Mouse (Mus musculus) liver, embryonic 11.5 days (tissue): ENCODE measurements around the gene Ppp5c. TPM values are rescaled to one million over a fixed set of nuclear protein-coding genes. Genes with fewer than 3 reads are reported as not detected.

ENCODE experiments used
- ATAC-seq: fragments of 200-750 bp; cut with Nextera tagmentation; replicated peaks from 2 replicates; pipeline ENCODE4 v1.8.0; 2017; ENCODE audit warnings: moderate number of reproducible peaks, mild to moderate bottlenecking, moderate TSS enrichment, moderate library complexity; ENCODE audit not compliant: low FRiP score
- DNase-seq: peaks from one replicate; pipeline ENCODE4 v3.0.0-alpha.2; 2017; ENCODE audit warnings: low spot score
- H3K27ac ChIP-seq: fragments of 300-500 bp; sonication (generic); 2 replicates; pipeline ENCODE4 v1.5.1; 2014; ENCODE audit warnings: mild to moderate bottlenecking, low read depth, low read length, control low read depth
- H3K27me3 ChIP-seq: fragments of 300-500 bp; sonication (generic); replicated peaks from 2 replicates; pipeline ENCODE4 v1.6.1; 2014; ENCODE audit warnings: low read length, mixed read lengths; ENCODE audit not compliant: control insufficient read depth, insufficient read depth
- H3K36me3 ChIP-seq: fragments of 300-500 bp; sonication (generic); 2 replicates; pipeline ENCODE4 v1.6.1; 2014; ENCODE audit warnings: mild to moderate bottlenecking, low read length, moderate library complexity, mixed read lengths; ENCODE audit not compliant: control insufficient read depth, insufficient read depth
- H3K4me1 ChIP-seq: fragments of 300-500 bp; sonication (generic); replicated peaks from 2 replicates; pipeline ENCODE4 v1.6.1; 2014; ENCODE audit warnings: low read length, mixed read lengths; ENCODE audit not compliant: control insufficient read depth, insufficient read depth
- H3K4me2 ChIP-seq: fragments of 300-500 bp; sonication (generic); 2 replicates; pipeline ENCODE4 v1.6.1; 2014; ENCODE audit warnings: mild to moderate bottlenecking, control low read depth, moderate library complexity
- H3K4me3 ChIP-seq: fragments of 300-500 bp; sonication (generic); 2 replicates; pipeline ENCODE4 v1.5.1; 2014; ENCODE audit warnings: low read depth, low read length, control low read depth
- H3K9ac ChIP-seq: fragments of 300-500 bp; sonication (generic); 2 replicates; pipeline ENCODE4 v1.6.1; 2014; ENCODE audit warnings: low read depth, low read length, control low read depth
- H3K9me3 ChIP-seq: fragments of 300-500 bp; sonication (generic); 2 replicates; pipeline ENCODE4 v1.6.1; 2016; ENCODE audit warnings: low read length, inconsistent platforms, mixed read lengths; ENCODE audit not compliant: control insufficient read depth
- WGBS: fragments of 180-500 bp; shearing (Covaris S2); extraction: QIAGEN DNeasy Blood & Tissue Kit; methylation state at CpG from one replicate; pipeline ENCODE4 v1.1.7; 2014; 5-methylcytosine and 5-hydroxymethylcytosine counted together
- polyA plus RNA-seq: library from polyadenylated mRNA; unstranded; fragments of >200 nt; fragmentation: Nextera tagmentation; extraction: Ambion mirVana; gene quantifications from 2 replicates; pipeline ENCODE4 v1.2.1, GENCODE M21; 2014

Gene Ppp5c
- polyA plus RNA-seq, 1 experiment from 2014 or later, result 124 TPM

DNA sequence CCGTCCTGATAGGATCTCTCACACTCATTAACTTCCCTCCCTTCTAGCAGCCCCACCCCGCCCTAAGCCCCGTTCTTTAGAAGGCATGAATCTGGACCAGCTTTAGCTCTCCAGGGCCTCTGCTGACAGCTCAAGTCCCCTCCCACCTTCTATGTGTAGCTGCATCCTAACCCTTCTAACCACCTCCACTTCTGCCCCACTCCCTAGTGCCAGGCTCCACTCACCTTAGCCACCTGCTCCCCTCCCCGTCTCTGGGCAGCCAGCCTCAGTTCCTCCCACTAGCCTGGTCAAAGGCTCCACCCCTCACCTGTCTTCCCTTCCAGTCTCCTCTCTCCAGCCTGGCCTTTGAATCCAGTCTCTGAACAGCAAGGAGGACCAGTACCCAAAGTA lies 2.2 kb downstream of the Ppp5c start:
- WGBS, result 46% methylated on average over 4 of the region's 4 CpGs
- DNase-seq, result no peak
- ATAC-seq, result no peak
- Histone ChIP-seq H3K9ac (no peak overlapping the region), H3K4me1 (peaks cover 33% of the 10 kb centered on the region), H3K9me3 (no peaks in the 10 kb centered on the region), H3K4me2 (peak overlapping the region; percentile 81), H3K4me3 (peak overlapping the region; percentile 81), H3K36me3 (peaks cover 13% of the 10 kb centered on the region; the same call in 1 of the 2 replicates), H3K27me3 (no peaks in the 10 kb centered on the region), H3K27ac (no peak overlapping the region)

- Histone ChIP-seq H3K4me1 (peaks cover 35% of the 10 kb centered on the region), H3K9me3 (no peaks in the 10 kb centered on the region), H3K27ac (peak overlapping the region; percentile 45; the same call in 1 of the 2 replicates), H3K27me3 (no peaks in the 10 kb centered on the region), H3K9ac (peak overlapping the region; percentile 32; the same call in 1 of the 2 replicates), H3K4me2 (peak overlapping the region; percentile 81), H3K4me3 (peak overlapping the region; percentile 81), H3K36me3 (peaks cover 17% of the 10 kb centered on the region)
- ATAC-seq (no peak), DNase-seq (no peak)
- WGBS, result 65% methylated on average over 10 of the region's 10 CpGs
Observed at GRCm38 (mm10) chr7:17024814-17025504, 2.8 kb downstream of the Ppp5c start.

GRCm38 (mm10) chr7:17024141-17024540 lies 3.6 kb downstream of the Ppp5c start:
- DNase-seq, result no peak
- H3K36me3 ChIP-seq, result peaks cover 21% of the 10 kb centered on the region
- H3K4me2 ChIP-seq, result peak overlapping the region; percentile 81; the same call in 1 of the 2 replicates
- 89% methylated on average over 6 of the region's 6 CpGs for WGBS
- no peaks in the 10 kb centered on the region for H3K9me3 ChIP-seq
- no peak for ATAC-seq
- 0 out of 2 replicates have a peak overlapping the region, but pooled peaks have one; percentile 15 for H3K9ac ChIP-seq
- H3K27me3 ChIP-seq, result no peaks in the 10 kb centered on the region
- peaks cover 35% of the 10 kb centered on the region for H3K4me1 ChIP-seq
- H3K4me3 ChIP-seq, result no peak overlapping the region; the same call in 1 of the 2 replicates
- peak overlapping the region; percentile 45; the same call in 1 of the 2 replicates for H3K27ac ChIP-seq

GRCm38 (mm10) chr7:17023701-17024100 lies 4.0 kb downstream of the Ppp5c start:
- Histone ChIP-seq H3K4me3 (no peak overlapping the region; the same call in 1 of the 2 replicates), H3K4me2 (no peak overlapping the region), H3K9me3 (no peaks in the 10 kb centered on the region), H3K27ac (peak overlapping the region; percentile 45; the same call in 1 of the 2 replicates), H3K36me3 (peaks cover 21% of the 10 kb centered on the region), H3K27me3 (no peaks in the 10 kb centered on the region), H3K4me1 (peaks cover 35% of the 10 kb centered on the region), H3K9ac (0 out of 2 replicates have a peak overlapping the region, but pooled peaks have one; percentile 15)
- WGBS, result 63% methylated on average over 4 of the region's 4 CpGs
- DNase-seq (no peak), ATAC-seq (no peak)

GRCm38 (mm10) chr7:17022176-17022575 lies 5.5 kb downstream of the Ppp5c start:
- Histone ChIP-seq H3K27me3 (no peaks in the 10 kb centered on the region), H3K9ac (no peak overlapping the region), H3K4me3 (no peak overlapping the region), H3K4me1 (peaks cover 35% of the 10 kb centered on the region), H3K4me2 (no peak overlapping the region), H3K9me3 (no peaks in the 10 kb centered on the region), H3K27ac (no peak overlapping the region), H3K36me3 (peaks cover 23% of the 10 kb centered on the region)
- DNase-seq (no peak), ATAC-seq (no peak)
- WGBS, result 96% methylated on average over 15 of the region's 15 CpGs

- H3K4me3 ChIP-seq, result no peak overlapping the region
- H3K27ac ChIP-seq, result no peak overlapping the region
- 72% methylated on average over 7 of the region's 7 CpGs for WGBS
- DNase-seq (no peak), ATAC-seq (0 out of 2 replicates have a peak, but pooled peaks have one; percentile 12)
- H3K36me3 ChIP-seq, result peaks cover 38% of the 10 kb centered on the region
- H3K4me2 ChIP-seq, result no peak overlapping the region
- no peak overlapping the region for H3K9ac ChIP-seq
- H3K27me3 ChIP-seq, result no peaks in the 10 kb centered on the region
- peaks cover 11% of the 10 kb centered on the region for H3K4me1 ChIP-seq
- no peaks in the 10 kb centered on the region for H3K9me3 ChIP-seq
Observed at GRCm38 (mm10) chr7:17019426-17020166, 8.1 kb downstream of the Ppp5c start.

- ATAC-seq, result no peak
- Histone ChIP-seq H3K4me2 (no peak overlapping the region), H3K27me3 (no peaks in the 10 kb centered on the region), H3K36me3 (peaks cover 54% of the 10 kb centered on the region), H3K9ac (no peak overlapping the region), H3K27ac (no peak overlapping the region), H3K4me3 (no peak overlapping the region), H3K4me1 (0 out of 2 replicates have a peak, but pooled peaks cover 3% of the 10 kb centered on the region), H3K9me3 (no peaks in the 10 kb centered on the region)
- 76% methylated on average over 2 of the region's 2 CpGs for WGBS
- no peak for DNase-seq
Observed at GRCm38 (mm10) chr7:17017921-17018320, 9.8 kb downstream of the Ppp5c start.

- Histone ChIP-seq H3K4me1 (0 out of 2 replicates have a peak, but pooled peaks cover 3% of the 10 kb centered on the region), H3K9me3 (no peaks in the 10 kb centered on the region), H3K36me3 (peaks cover 56% of the 10 kb centered on the region), H3K4me2 (no peak overlapping the region), H3K4me3 (no peak overlapping the region), H3K27me3 (no peaks in the 10 kb centered on the region), H3K9ac (no peak overlapping the region), H3K27ac (no peak overlapping the region)
- 93% methylated on average over 1 of the region's 1 CpGs for WGBS
- ATAC-seq (peak; percentile 19; the same call in 1 of the 2 replicates), DNase-seq (no peak)
Observed at GRCm38 (mm10) chr7:17017036-17017435, 10.7 kb downstream of the Ppp5c start.
